Mouse (Mus musculus): Measurements from ENCODE around the gene Zmynd19. TPM values are rescaled to one million over a fixed set of nuclear protein-coding genes. Genes with fewer than 3 reads are reported as not detected.

Zmynd19 gene
- total RNA-seq, 2 experiments from 2014 or later = 21.1 to 21.8 TPM

Small RNA genes lying within 50 kb of the gene (microRNA-seq; reads per million reads assigned to microRNA genes)
- gene Gm22875 = 0 reads per million in 2 experiments

Other genes starting within 250 kb of the Zmynd19 start
- under 1 TPM; 0.34 to 0.45 TPM for gene Cacna1b, start 186.6 kb upstream of the Zmynd19 start, total RNA-seq (2021)
- 10 to 100 TPM; 36.3 to 48.6 TPM for gene Ehmt1, start 30.2 kb upstream of the Zmynd19 start, total RNA-seq (2021)
- 1 to 10 TPM; 7.3 to 9.4 TPM for gene Arrdc1, start 14.5 kb upstream of the Zmynd19 start, total RNA-seq (2021)
- 1 to 10 TPM; 5.6 to 8.6 TPM for gene Dph7, start 12.6 kb downstream of the Zmynd19 start, total RNA-seq (2021)
- gene Mrpl41, start 25.3 kb downstream of the Zmynd19 start, total RNA-seq (2021) = 10 to 100 TPM; 47.5 to 53.0 TPM
- 10 to 100 TPM; 18.0 to 19.3 TPM for gene Pnpla7, start 26.2 kb downstream of the Zmynd19 start, total RNA-seq (2021)
- gene Nsmf, start 104.6 kb downstream of the Zmynd19 start, total RNA-seq (2021) = 10 to 100 TPM; 25.8 to 36.1 TPM
- not detected for gene Entpd8, start 130.5 kb downstream of the Zmynd19 start, total RNA-seq (2021)
- gene Noxa1, start 145.4 kb downstream of the Zmynd19 start, total RNA-seq (2021) = not detected
- gene Nrarp, start 231.0 kb downstream of the Zmynd19 start, total RNA-seq (2021) = 10 to 100 TPM; 14.9 to 17.4 TPM
- 1 to 10 TPM; 1.9 to 2.9 TPM for gene Tor4a, start 247.1 kb downstream of the Zmynd19 start, total RNA-seq (2021)